In the genomic region with DNA sequence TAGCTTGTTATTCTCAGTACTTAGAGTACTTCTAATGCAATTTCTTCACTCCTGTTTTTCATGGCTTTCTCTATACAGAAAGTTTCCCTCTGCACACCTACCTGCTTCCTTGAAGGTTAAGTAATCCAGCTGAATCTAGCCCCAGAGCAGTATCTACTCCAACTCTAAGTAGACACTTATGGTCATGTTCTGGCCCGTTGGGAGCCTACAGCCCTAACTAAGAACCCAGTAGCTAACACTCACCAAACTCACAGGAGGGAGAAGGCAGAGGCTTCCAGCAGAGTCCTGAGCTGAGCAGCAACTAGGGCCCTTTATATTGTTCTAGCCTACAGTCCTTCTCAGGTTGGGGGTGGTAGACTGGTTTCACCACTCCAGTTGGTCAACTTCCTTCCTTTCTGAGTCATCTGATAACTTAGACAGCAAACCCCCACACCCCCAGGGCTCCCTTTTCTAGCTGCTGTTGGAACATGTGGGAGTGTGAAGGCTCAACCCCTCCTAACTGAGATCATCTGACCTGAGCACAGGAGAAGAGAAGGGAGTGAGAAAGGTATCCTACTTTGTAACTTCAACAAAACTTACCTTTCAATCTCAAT, we compare ENCODE assay signal across 38 mouse cellular contexts. TPM values are rescaled to one million over a fixed set of nuclear protein-coding genes. Genes with fewer than 3 reads are reported as not detected.
DNase-seq lines count a peak whose midpoint lies in the region; ATAC-seq and TF ChIP-seq lines count a peak whose summit lies in the region.
"Had no signal": no experiment of that assay in that cellular context is flagged by ENCODE, and none has a peak within 500 bp of the region (broad histone marks: within the 10 kb centered on the region; RNA-seq: fewer than 3 reads in every experiment).

A gene (minus strand): TSS at position 287 of the 593 bp plus-strand sequence.

- no peak within 1 kb of the TSS for H3K4me3 ChIP-seq in embryonic facial prominence, embryonic 15.5 days (replicated peaks)
- H3K4me3 ChIP-seq in embryonic facial prominence, embryonic 10.5 days, result no peak within 1 kb of the TSS
- no peak within 1 kb of the TSS for H3K4me3 ChIP-seq in neural tube, embryonic 15.5 days (replicated peaks)
- H3K4me3 ChIP-seq in cerebellum, adult 2 months (replicated peaks; ENCODE audit: insufficient read depth, low read depth, low read length), result no peak within 1 kb of the TSS
- H3K4me3 ChIP-seq: forebrain, embryonic 10.5 days; gastrocnemius, adult 2 months; heart, embryonic 10.5 days; heart, embryonic 15.5 days; left cerebral cortex, adult 2 months; limb, embryonic 13.5 days; liver, embryonic 12.5 days had no signal

- no peak for TF ChIP-seq POLR2A in cerebellum, adult 2 months (IDR thresholded peaks at IDR 0.05; ENCODE audit: borderline replicate concordance, insufficient read depth, low read length)

- ATAC-seq in embryonic facial prominence, embryonic 15.5 days (ENCODE audit: insufficient number of reproducible peaks, low FRiP score, low TSS enrichment, low read depth), result no peak
- peak; percentile 73 for ATAC-seq in granulocyte monocyte progenitor cell, adult 5-6 weeks (replicated peaks; ENCODE audit: poor library complexity, severe bottlenecking)
- no peak for ATAC-seq in neural tube, embryonic 15.5 days (ENCODE audit: low FRiP score)
- ATAC-seq: forebrain, embryonic 16.5 days; hindbrain, embryonic 16.5 days; liver, embryonic 12.5 days; liver, postnatal 0 days had no signal

- no peaks in the 10 kb centered on the region for H3K27me3 ChIP-seq in embryonic facial prominence, embryonic 15.5 days
- H3K27me3 ChIP-seq in embryonic facial prominence, embryonic 10.5 days (replicated peaks; ENCODE audit: low read depth, poor library complexity, severe bottlenecking), result no peaks in the 10 kb centered on the region
- H3K27me3 ChIP-seq in neural tube, embryonic 15.5 days (replicated peaks), result no peaks in the 10 kb centered on the region
- no peaks in the 10 kb centered on the region for H3K27me3 ChIP-seq in cerebellum, adult 2 months (ENCODE audit: control insufficient read depth, insufficient read depth, low read length)
- H3K27me3 ChIP-seq: heart, embryonic 15.5 days; limb, embryonic 13.5 days; liver, embryonic 12.5 days had no signal

- no peaks in the 10 kb centered on the region for H3K36me3 ChIP-seq in embryonic facial prominence, embryonic 15.5 days
- H3K36me3 ChIP-seq in embryonic facial prominence, embryonic 10.5 days (replicated peaks), result no peaks in the 10 kb centered on the region
- no peaks in the 10 kb centered on the region for H3K36me3 ChIP-seq in neural tube, embryonic 15.5 days
- H3K36me3 ChIP-seq: forebrain, embryonic 10.5 days; heart, embryonic 10.5 days; heart, embryonic 15.5 days; limb, embryonic 13.5 days; liver, embryonic 12.5 days had no signal

- H3K27ac ChIP-seq in embryonic facial prominence, embryonic 15.5 days (replicated peaks), result no peak within 1 kb of the TSS
- H3K27ac ChIP-seq in embryonic facial prominence, embryonic 10.5 days (replicated peaks), result no peak within 1 kb of the TSS
- H3K27ac ChIP-seq in neural tube, embryonic 15.5 days (replicated peaks), result no peak within 1 kb of the TSS
- H3K27ac ChIP-seq in cerebellum, adult 2 months (ENCODE audit: insufficient read depth, low read length), result no peak within 1 kb of the TSS
- H3K27ac ChIP-seq: forebrain, embryonic 10.5 days; gastrocnemius, adult 2 months; heart, embryonic 10.5 days; heart, embryonic 15.5 days; left cerebral cortex, adult 2 months; limb, embryonic 13.5 days; liver, embryonic 12.5 days; macrophage had no signal

- no peak within 1 kb of the TSS for H3K4me2 ChIP-seq in embryonic facial prominence, embryonic 15.5 days (replicated peaks)
- no peak within 1 kb of the TSS for H3K4me2 ChIP-seq in neural tube, embryonic 15.5 days
- H3K4me2 ChIP-seq: heart, embryonic 15.5 days; limb, embryonic 13.5 days; liver, embryonic 12.5 days had no signal

- H3K9me3 ChIP-seq in embryonic facial prominence, embryonic 15.5 days (replicated peaks), result no peaks in the 10 kb centered on the region
- no peaks in the 10 kb centered on the region for H3K9me3 ChIP-seq in embryonic facial prominence, embryonic 10.5 days
- no peaks in the 10 kb centered on the region for H3K9me3 ChIP-seq in neural tube, embryonic 15.5 days (replicated peaks)
- H3K9me3 ChIP-seq: forebrain, embryonic 10.5 days; heart, embryonic 10.5 days; heart, embryonic 15.5 days; limb, embryonic 13.5 days; liver, embryonic 12.5 days had no signal

- DNase-seq in embryonic facial prominence, embryonic 10.5 days (ENCODE audit: low spot score), result no peak
- DNase-seq in urinary bladder, adult 18-20 months (ENCODE audit: low spot score in 2 of 2), result peak; percentile 41 to 63
- DNase-seq in urinary bladder, postnatal 4 days (ENCODE audit: low spot score in 2 of 2), result no peak
- DNase-seq in cerebellum, adult 2 months, result no peak
- no peak for DNase-seq in gastrocnemius, postnatal 25 days
- DNase-seq: adrenal gland, postnatal 14 days; cerebellum, adult 11-12 months; cerebellum, postnatal 10 days; gastrocnemius, adult 2 months; kidney, adult 18-20 months; kidney, postnatal 14 days; layer of hippocampus, adult 9-11 months; liver, postnatal 0 days; midbrain, embryonic 14.5 days; retina, postnatal 1 day; right cerebral cortex, postnatal 25 days; thymus, adult 18-20 months; thymus, postnatal 25 days had no signal

- 75% methylated on average over 1 of the region's 1 CpGs for WGBS in embryonic facial prominence, embryonic 15.5 days
- WGBS in embryonic facial prominence, embryonic 10.5 days, result 77% methylated on average over 1 of the region's 1 CpGs
- WGBS in neural tube, embryonic 15.5 days, result 96% methylated on average over 1 of the region's 1 CpGs
- WGBS in cerebellum, adult 2 months, result 76% methylated on average over 1 of the region's 1 CpGs

- no peak within 1 kb of the TSS for H3K9ac ChIP-seq in embryonic facial prominence, embryonic 15.5 days
- H3K9ac ChIP-seq in neural tube, embryonic 15.5 days (replicated peaks), result no peak within 1 kb of the TSS
- H3K9ac ChIP-seq: heart, embryonic 15.5 days; limb, embryonic 13.5 days; liver, embryonic 12.5 days; liver, postnatal 0 days had no signal

- H3K4me1 ChIP-seq in embryonic facial prominence, embryonic 15.5 days, result no peaks in the 10 kb centered on the region
- peaks cover 7% of the 10 kb centered on the region; the same call in 1 of the 2 replicates for H3K4me1 ChIP-seq in embryonic facial prominence, embryonic 10.5 days
- H3K4me1 ChIP-seq in neural tube, embryonic 15.5 days, result no peaks in the 10 kb centered on the region
- no peaks in the 10 kb centered on the region for H3K4me1 ChIP-seq in cerebellum, adult 2 months (ENCODE audit: control insufficient read depth, insufficient read depth, low read length)
- H3K4me1 ChIP-seq: heart, embryonic 10.5 days; heart, embryonic 15.5 days; limb, embryonic 13.5 days; liver, embryonic 12.5 days had no signal

- TF ChIP-seq CTCF in cerebellum, adult 2 months (IDR thresholded peaks at IDR 0.05; ENCODE audit: borderline replicate concordance, insufficient read depth, low read depth, low read length), result no peak

RNA-seq across cellular contexts. Expression of the gene that starts here (rescaled TPM):
- 11.6 and 13.2 TPM in 2 replicates for polyA plus RNA-seq in embryonic facial prominence, embryonic 15.5 days (2015; fragmentation: Nextera tagmentation; extraction: Ambion mirVana)
- not detected in 2 replicates for polyA plus RNA-seq in embryonic facial prominence, embryonic 10.5 days (2016; fragmentation: Nextera tagmentation; extraction: Ambion mirVana)
- total RNA-seq in granulocyte monocyte progenitor cell, adult 5-6 weeks (2014; fragmentation: Nextera tagmentation), result not detected in 2 replicates
- not detected in 2 replicates for total RNA-seq in granulocyte monocyte progenitor cell, adult 5-6 weeks (2017)
- polyA plus RNA-seq in neural tube, embryonic 15.5 days (2015; fragmentation: Nextera tagmentation; extraction: Ambion mirVana), result not detected in 2 replicates
- not detected in 2 replicates for polyA plus RNA-seq in cerebellum, adult 2 months (2012; rRNA removed)
- not detected for total RNA-seq in gastrocnemius, postnatal 25 days (2021)
- total RNA-seq: adrenal gland, postnatal 14 days; gastrocnemius, adult 2 months; gastrocnemius, postnatal 4 days; heart, postnatal 25 days; left cerebral cortex, adult 2 months; left cerebral cortex, postnatal 25 days; monocyte, adult 5-6 weeks had no signal
- polyA plus RNA-seq: cortical plate, adult 2 months; forebrain, embryonic 10.5 days; forebrain, embryonic 16.5 days; heart, embryonic 10.5 days; heart, embryonic 15.5 days; hindbrain, embryonic 11.5 days; hindbrain, embryonic 16.5 days; limb, embryonic 13.5 days; liver, postnatal 0 days; lung, embryonic 16.5 days; macrophage; midbrain, embryonic 14.5 days; neural tube, embryonic 14.5 days had no signal

Comparison
In these comparisons a context has a peak if more than half of its experiments do, and no peak if none do; other contexts are left out.
1. RNA of the gene that starts here (polyA plus RNA-seq): 11.6 to 13.2 TPM in embryonic facial prominence, embryonic 15.5 days; not detected in embryonic facial prominence, embryonic 10.5 days, not detected in neural tube, embryonic 15.5 days and not detected in cerebellum, adult 2 months; every median in the first group is over 10 times any median in the second.
2. DNase-seq: peak in urinary bladder, adult 18-20 months (2 of 2); none in embryonic facial prominence, embryonic 10.5 days (single experiment), urinary bladder, postnatal 4 days (0 of 2), cerebellum, adult 2 months (0 of 2) and gastrocnemius, postnatal 25 days (single experiment).
3. Peak in ATAC-seq in granulocyte monocyte progenitor cell, adult 5-6 weeks; RNA of the gene not detected or under 1 TPM.